Mouse (Mus musculus) natural killer cell, adult 2 months (primary cell): ENCODE data around the gene Zbp1.

Source experiments
- DNase-seq, 2 experiments: peaks; one replicate each; pipeline ENCODE4 v3.0.0; 2022; ENCODE audit warnings: low spot score in 2 of 2

Gene Zbp1

GRCm38 (mm10) chr2:173218416-173219141 lies at the start of gene Zbp1:
Gene Zbp1, minus strand, starts transcription at chr2:173218923.
- DNase-seq = peak; percentile 71 to 75

DNA sequence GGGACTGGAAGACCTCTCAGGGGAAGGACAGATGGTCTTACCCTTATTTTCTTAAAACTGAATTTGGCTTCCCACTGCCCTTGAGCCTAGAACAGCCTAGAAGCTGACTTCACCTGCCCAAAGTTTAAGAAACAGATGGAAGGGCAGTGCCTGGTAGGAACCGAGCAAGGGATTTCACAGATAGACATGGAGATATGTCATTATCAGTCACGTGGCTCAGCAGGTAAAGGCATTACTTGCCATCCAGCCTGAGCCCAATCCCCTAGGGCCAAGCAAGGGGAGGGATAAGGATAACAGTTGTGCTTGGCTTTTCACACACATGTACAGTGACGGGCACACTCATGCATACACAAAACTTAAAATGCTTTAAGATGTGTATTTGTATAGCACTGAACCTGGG lies 48.8 kb upstream of the Zbp1 start:
- no peak for DNase-seq

DNA sequence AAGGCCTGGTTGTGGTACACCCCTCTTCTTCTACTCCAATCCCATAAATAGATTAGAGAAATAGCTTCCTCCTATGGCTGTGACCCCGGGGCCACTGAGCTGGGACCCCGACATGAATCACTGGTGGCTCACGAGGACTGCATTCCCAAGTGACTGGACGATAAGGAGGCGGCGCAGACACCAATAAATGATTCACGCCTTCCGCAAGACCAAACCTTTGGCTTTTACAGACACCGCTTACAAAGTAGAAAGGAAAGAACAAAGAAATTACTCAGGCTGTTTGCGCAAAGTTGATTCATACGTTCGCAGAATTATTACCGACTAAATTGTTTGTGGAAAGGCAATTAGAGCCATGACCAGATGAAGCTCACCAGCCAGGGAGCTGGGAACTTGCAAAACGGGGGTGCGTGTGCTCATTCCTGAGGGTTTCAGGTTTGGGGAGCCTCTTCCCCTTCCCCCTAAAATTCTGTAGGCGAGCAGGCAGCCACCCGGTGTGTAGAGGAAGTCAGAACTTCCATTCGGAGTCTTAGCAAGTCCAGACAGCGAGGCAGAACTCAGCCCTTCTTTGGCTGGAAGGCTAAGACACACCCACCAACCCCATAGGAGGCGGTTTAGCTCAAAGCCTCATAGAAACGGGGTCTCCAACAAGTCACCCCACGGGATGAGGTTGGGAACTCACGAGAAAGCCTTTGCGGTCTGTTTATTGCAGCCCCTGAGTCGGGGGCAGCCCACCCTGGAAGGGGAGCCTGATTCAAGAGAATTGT lies 47.8 kb upstream of the Zbp1 start:
- no peak for DNase-seq

DNA sequence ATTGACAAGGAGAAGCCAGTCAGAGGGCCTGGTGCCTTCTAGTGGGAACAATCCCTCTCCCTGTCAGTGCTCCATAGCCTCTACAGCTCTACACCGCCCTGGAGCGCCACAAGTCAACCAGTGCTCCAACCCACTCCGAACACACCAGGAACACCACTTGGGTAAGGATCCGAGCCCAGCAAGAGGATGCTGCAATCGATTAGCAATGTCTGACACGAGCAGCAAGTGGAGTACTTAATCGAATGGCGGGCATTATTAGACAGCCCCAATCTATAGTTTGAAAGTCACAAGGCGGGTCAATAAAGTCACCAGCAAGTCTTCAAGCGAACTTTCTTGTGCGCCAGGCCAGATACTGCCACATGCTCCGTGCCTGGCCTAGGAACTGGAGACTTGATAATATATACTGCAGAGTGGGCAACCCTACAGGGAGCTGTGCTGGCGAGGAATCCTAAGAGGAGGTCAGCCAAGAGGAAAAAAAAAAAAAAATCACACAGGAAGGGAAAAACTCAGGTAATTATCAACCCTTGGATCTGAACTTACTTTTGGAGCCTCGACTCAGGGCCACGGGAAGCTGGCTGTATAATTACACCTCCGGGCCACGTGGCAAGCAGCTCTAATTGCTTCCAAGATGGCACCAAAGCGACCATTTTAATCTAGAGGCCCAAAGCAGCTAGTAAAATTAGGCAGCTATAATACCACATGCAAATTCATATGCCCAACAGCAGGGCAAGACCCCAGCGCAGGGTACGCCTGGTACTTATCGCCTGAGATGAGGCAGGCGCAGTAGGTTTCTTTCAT lies 46.9 kb upstream of the Zbp1 start:
- DNase-seq = no peak

GRCm38 (mm10) chr2:173264467-173265128 lies 45.9 kb upstream of the Zbp1 start:
- DNase-seq = peak in 1 of 2 experiments; percentile 62

- DNase-seq = peak; percentile 82 to 84
Observed at GRCm38 (mm10) chr2:173263636-173264330, 45.1 kb upstream of the Zbp1 start.

DNA sequence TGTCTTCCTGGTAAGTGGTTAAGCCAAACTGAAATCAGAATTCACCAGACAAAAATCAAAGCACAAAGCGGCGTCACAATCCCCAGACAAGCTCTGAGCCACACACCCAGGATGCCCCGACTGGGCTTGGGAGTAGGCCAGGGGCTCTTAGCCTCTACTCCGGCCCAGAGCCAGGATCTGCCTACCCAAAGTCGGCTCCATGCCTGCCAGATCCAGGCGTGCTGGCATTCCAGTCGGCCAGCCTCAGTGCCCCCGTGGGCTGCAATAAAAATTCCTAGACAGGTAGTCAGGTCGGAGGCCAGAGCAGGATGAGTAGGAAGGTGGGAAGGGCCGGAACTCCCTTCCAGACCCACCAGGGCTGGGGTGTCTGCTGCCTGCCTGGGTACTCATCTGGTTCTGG lies 42.8 kb upstream of the Zbp1 start:
- no peak for DNase-seq

DNA sequence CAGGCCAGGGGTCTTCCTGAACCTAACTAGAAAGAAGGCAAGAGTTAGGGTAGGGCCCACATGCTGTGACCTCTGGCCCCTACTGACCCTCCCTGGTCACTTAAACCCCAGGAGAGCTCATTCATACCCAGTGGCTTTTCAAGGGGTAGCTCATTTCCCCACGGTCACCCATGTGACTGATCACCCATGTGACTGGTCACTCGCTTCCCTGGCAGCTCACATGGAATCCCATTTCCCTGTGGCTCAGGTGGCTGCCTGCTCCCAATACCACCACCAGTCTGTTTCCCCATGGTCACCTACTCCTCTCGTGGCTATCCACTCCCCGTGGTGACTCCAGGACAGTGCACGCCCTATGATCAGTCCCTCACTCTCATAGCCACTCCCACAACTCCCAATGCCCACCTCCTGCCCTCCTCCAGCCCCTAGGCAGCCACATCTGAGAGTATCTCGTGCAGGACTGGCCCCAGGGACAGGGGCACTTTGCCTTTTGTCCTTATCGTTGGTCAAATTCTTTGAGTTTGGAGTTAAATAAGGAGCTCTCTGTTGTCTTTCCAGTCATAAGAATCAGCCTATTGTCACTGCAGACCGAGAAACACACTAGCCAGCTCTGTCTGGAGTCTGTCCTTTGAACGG lies 39.9 kb upstream of the Zbp1 start:
- no peak for DNase-seq

- no peak for DNase-seq
Observed at GRCm38 (mm10) chr2:173257610-173258009, 38.9 kb upstream of the Zbp1 start.

DNA sequence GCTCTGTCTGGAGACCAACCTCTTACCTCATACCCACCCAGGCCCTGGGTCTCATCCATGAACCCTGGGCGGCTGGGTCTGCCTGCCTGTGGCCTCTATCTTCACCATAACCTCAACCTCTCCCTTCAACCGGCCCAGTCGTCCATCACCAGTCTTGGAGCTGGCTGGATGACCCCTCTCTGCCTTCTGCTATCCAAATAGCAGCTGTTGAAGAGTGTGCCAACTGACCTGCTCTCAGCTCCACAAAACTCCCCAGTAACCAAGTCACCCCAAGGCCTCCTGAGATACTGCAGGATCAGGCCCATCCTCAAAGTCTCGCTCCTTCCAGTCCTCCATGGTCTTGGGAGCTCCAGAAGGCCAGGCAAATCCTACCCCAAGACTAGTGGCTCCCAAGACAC lies 37.8 kb upstream of the Zbp1 start:
- DNase-seq = no peak

DNA sequence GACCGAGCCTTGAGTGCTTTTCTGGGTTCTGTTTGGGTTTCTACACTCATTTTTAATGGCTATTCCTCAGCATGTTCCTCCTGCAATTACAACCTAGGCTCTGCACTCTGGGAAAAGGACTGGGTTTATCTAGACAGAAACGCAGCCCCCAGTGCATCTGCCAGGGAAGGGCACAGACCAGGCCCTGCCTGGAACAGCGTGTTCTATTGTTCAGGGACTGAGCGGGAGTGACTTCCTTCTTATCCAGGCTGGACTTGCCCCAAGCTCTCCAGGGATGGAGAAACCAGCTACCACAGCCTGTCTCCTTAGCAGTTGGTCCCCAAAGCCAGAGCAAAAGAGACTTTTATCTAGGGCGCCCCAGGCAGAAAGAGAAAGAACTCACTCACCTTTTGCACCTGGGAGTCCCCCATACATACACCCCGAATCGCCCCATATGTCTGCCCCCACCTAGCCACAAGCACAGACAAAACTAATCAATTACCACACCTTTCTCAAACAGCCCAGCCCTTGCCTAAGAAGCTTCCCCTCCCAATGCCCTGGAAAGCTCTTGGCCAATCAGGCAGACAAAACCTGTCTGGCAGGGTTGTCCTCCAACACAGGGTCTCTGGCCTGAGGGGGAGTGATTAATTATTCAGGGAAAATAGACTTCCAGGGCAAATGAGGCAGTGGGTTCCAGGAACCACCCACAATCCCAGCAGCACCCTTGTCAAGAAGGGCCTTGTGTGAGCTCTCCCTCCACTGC lies 37.3 kb upstream of the Zbp1 start:
- no peak for DNase-seq

DNA sequence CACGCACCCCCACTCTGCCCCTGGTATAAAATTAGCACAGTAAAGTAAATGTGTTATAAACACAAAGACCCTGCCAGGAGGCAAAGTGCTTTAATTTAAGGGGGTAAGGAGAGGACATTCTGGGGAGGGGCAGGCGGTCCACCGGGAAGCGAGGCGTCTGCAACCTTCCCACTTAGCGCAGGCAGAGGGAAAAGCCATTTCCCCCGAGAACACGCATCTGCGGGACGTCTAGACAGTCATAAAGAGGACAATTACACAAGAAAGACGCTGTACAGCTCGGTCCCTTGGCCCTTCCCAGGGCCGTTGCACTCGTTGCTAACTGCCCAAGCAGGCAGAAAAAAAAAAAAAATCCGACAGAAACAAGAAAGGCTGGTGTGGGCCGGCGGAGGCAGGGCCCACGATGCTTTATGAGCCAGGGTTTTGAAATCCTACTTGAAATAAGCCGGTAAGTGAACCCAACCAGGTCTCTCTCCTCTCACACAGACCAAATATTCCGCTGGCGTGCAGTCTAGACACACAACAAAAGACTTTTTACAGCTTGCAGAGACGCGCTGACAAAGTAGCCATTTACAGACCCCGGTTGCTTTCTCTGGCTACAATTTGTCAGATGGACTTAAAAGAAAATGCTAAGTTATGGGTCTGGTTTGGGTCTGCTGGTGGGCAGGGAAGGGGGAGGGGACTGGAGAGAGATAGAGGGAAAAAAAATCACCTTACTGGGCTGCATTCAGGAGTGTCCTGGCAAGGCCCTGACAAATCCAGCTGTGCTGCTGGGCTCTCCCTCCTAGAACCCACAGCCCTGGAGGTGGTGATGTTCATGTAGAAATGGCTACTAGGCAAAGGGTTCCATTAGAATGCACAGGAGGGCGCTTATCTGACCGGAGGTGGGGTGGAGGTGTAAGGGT lies 35.3 kb upstream of the Zbp1 start:
- no peak for DNase-seq

DNA sequence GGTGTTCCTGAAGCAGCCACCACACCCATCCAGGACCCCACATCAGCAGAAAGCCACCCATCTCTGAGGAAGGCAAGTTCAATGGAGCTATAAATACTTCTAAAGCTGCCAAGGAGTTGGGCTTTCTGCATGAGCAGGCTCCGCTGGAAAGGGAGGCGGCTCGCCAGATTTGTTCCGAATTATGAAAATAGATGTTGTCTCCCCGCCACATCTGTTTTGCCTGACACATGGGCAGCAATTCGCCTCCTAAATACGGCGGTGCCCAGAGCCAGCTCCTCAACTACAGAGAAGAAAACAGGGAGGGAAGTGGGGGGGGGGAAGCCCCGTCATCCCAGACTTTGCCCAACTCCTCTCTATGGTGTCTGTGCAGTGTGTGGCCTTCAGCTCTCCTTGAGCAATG lies 33.0 kb upstream of the Zbp1 start:
- DNase-seq = no peak

- DNase-seq = no peak
Observed at GRCm38 (mm10) chr2:173251133-173251532, 32.4 kb upstream of the Zbp1 start.

- DNase-seq = no peak
Observed at GRCm38 (mm10) chr2:173250411-173250810, 31.7 kb upstream of the Zbp1 start.

GRCm38 (mm10) chr2:173249965-173250364 lies 31.2 kb upstream of the Zbp1 start:
- no peak for DNase-seq

GRCm38 (mm10) chr2:173249386-173249785 lies 30.7 kb upstream of the Zbp1 start:
- DNase-seq = no peak

GRCm38 (mm10) chr2:173248822-173249221 lies 30.1 kb upstream of the Zbp1 start:
- no peak for DNase-seq

- no peak for DNase-seq
Observed at GRCm38 (mm10) chr2:173247911-173248310, 29.2 kb upstream of the Zbp1 start.
